Mouse (Mus musculus) lung, embryonic 16.5 days (tissue): ENCODE data around the gene Ttk. TPM values are rescaled to one million over a fixed set of nuclear protein-coding genes. Genes with fewer than 3 reads are reported as not detected.

Experiments
- polyA plus RNA-seq: library from polyadenylated mRNA; unstranded; fragments of >200 nt; fragmentation: Nextera tagmentation; extraction: Ambion mirVana; gene quantifications from 2 replicates; pipeline ENCODE4 v1.2.1, GENCODE M21; 2015

Gene Ttk
- polyA plus RNA-seq, 1 experiment from 2014 or later: 38.4 TPM

Other genes with a start within 250 kb of the Ttk start
- 2.6 and 2.9 TPM in 2 replicates for gene Elovl4, start 28.4 kb upstream of the Ttk start, polyA plus RNA-seq
- gene Bckdhb, start 90.5 kb downstream of the Ttk start, polyA plus RNA-seq: 33.9 and 35.8 TPM in 2 replicates